Mouse (Mus musculus) urinary bladder, postnatal 10 days (tissue): ENCODE data around the gene Txnip.

Experiments
- DNase-seq: peaks from one replicate; pipeline ENCODE4 v3.0.0; 2022; ENCODE audit warnings: low spot score

The Txnip gene

DNA sequence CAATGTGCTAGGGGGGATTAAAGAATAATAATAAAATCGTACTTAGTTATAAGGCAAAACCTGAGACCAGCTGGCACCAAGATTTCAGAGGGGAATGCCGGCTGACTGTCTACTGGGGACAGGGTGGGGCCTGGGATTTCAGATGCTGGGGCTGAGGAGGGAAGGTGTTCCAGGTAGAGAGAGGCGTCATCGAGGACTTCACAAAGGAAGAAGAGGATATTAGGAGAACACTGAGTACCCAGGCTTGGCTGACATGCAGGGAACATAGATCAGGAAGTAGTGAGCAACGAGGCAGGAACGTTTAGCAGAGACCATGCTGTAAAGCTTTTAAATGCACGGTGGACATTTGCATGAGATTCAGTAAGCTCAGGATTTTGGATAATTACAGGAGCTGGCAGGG lies 5.9 kb upstream of the Txnip start:
- no peak for DNase-seq

DNA sequence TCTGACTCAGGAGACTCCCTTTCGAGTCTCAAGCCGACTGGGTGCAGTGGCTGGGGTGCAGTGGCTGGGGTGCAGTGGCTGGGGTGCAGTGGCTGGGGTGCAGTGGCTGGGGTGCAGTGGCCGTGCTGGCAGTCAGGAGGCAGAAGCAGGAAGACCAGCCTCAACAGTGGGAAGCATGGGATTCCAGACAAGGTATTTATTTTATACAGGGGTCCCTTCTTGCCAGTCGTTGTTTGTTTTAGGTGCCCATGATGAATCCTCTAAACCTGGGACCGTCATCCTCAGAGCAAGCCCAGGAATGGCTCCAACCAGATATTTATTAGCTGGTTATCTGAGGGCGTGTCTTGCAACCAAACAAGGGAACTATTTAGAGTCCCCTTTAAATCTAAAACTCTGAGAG lies 4.2 kb upstream of the Txnip start:
- no peak for DNase-seq

DNA sequence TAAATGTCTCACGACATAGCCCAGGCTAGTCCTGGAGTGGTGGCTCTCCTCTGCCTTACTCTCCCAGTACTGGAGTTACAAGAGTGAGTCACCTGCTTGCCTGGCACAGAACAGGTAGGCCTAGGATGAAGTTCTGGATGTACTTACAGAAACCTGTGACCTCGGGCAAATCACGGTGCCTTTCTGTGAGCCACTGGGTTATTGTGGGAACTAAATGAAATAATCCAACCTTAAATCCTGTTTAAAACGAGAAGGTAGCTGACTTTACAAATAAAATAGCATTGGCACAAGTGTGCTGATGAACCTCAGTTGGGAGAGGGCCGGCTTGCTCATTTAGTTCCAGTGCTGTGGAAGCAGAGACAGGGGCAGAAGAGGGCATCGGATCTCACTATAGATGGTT lies 3.5 kb upstream of the Txnip start:
- no peak for DNase-seq

- DNase-seq: no peak
These were observed 2.6 kb upstream of the Txnip start for GRCm38 (mm10) chr3:96555041-96555596.

DNA sequence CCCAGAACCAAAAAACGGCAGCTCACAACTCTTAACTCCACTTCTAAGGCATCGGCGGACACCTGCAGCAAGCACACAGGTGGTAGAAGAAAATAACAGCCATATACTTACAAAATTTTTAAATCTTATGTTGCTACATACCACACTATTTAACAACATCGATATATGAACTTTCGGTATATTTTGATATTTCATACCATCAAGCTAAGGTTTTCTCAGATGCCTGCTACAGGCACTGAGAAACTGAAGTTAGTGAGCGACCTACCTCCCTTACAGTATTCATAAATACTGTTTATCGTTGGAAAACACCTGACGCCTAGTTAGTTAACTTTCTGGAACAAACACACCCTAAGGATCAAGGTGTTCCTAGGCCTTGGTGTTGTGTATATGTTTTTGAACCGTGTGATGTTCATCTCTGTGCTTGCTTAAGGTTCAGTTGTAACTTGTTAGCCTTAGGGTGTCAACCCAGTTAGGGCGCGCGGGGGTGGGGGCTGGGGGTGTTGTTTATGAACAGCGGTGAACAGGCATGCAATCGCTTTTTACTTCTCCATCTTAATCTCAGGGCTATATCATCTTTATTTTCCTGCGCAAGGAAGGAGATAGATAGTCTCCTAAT lies 1.6 kb upstream of the Txnip start:
- DNase-seq: no peak

- DNase-seq: no peak
These were observed 814 bp upstream of the Txnip start for GRCm38 (mm10) chr3:96556651-96557635.

DNA sequence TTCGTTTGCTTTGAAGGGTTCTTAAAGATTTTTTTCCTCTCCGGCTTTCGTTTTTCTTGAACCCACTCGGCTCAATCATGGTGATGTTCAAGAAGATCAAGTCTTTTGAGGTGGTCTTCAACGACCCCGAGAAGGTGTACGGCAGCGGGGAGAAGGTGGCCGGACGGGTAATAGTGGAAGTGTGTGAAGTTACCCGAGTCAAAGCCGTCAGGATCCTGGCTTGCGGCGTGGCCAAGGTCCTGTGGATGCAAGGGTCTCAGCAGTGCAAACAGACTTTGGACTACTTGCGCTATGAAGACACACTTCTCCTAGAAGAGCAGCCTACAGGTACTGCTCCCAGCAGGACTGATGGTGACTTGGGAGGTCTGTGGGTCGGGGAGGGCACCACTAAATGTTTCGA lies 402 bp downstream of the Txnip start:
- DNase-seq: no peak

- no peak for DNase-seq
These were observed 975 bp downstream of the Txnip start for GRCm38 (mm10) chr3:96558668-96559196.

DNA sequence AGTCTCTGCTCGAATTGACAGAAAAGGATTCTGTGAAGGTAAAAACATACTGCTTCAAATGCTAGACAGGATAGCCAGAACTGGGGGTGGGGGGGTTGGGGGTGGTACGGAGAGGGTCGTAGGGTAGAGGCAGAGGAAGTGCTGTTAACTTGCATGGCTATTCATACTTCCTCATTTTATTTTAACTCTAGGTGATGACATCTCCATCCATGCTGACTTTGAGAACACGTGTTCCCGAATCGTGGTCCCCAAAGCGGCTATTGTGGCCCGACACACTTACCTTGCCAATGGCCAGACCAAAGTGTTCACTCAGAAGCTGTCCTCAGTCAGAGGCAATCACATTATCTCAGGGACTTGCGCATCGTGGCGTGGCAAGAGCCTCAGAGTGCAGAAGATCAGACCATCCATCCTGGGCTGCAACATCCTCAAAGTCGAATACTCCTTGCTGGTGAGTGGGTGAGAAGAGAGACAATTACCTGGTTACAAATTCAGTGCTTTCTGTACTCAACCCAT lies 1.7 kb downstream of the Txnip start:
- no peak for DNase-seq

- DNase-seq: no peak
These were observed 2.4 kb downstream of the Txnip start for GRCm38 (mm10) chr3:96559911-96560850.

GRCm38 (mm10) chr3:96560881-96561668 lies 3.3 kb downstream of the Txnip start:
- no peak for DNase-seq

GRCm38 (mm10) chr3:96561946-96562681 lies 4.4 kb downstream of the Txnip start:
- no peak for DNase-seq

GRCm38 (mm10) chr3:96563267-96563666 lies 5.5 kb downstream of the Txnip start:
- no peak for DNase-seq

DNA sequence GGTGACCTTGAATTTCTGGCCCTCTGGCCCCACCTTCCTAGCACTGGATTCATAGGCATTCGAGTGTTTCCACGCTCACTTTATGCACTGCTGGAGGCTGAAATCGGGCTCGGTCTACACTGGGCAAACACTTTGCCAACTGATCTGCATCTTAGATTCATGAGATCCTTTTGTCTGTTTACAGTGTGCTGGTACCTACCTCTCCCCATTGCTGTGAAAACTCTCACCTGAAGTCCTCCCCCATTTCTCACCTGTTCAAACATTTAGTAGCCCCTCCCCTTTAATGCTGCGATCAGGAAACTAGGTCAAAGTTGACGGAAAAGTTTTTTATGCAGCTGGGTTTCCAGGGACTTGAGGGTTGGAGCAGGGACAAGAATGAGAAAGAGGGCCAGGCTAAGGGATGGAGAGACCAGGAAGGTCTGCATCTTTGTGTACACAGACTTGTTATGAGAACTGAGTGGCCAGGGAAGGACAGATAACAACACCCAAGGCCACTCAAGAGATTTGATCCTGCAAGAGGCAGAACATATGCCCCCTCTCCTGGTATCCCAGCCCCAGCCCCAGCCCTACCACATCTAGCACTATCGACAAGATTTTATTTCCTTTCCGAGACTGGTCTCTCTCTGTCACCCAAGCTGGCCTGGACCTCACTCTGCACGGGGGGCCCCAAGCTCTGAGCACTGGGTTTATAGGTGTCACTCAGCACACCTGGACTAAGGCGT lies 6.3 kb downstream of the Txnip start:
- no peak for DNase-seq

GRCm38 (mm10) chr3:96564633-96565032 lies 6.9 kb downstream of the Txnip start:
- DNase-seq: no peak

- DNase-seq: no peak
These were observed 7.3 kb downstream of the Txnip start for GRCm38 (mm10) chr3:96565105-96565504.

DNA sequence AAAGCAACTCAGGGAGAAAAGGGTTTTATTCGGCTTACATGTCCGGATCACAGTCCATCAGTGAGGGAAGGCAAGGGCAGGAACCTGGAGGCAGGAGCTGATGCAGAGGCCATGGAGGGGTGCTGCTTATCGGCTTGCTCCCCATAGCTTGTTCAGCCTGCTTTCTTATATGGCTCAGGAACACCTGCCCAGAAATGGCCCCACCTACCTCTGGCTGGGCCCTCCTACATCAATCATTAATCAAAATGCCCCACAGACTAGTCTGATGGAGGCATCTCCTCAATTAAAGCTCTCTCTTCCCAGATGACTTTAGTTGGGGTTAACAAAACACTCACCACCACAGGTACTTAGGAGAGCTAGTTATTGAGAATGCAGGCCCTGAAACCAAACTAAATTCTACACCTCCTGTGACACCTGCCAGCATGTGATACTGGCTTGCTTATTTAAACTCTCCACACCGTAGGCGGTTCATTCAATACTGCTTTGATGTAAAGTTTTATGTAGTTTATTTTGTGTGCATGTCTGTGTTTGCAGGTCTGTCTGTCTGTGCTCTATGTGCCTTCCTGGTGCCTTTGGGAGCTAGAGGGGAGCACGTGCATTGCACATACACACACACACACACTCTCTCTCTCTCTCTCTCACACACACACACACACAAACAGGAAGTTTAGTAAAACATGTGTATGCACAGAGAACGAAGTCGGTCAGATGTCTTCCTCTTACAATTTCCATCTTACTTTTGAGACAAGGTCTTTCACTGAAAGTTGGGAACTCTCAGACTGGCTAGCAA lies 9.1 kb downstream of the Txnip start:
- DNase-seq: no peak

DNA sequence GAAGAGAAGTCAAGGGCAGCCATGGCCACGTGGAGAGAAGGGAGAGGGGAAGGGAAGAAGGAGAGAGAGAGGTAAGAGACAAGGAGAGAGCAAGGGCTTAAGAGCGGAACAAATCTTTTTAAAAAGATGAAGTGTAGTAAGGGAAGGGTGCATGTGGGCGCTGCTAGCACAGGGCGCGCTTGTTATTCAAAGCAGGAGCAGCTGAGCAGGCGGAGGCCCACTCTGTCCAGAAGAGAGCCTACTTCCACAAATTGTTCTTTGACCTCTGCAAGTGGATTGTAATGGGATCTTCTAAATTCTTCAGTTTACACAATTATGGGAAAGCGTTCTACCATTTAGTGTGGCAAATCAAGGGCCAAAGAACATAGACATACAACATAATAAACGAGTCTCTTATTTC lies 10.8 kb downstream of the Txnip start:
- no peak for DNase-seq
